Mouse (Mus musculus): ENCODE results near the gene Lrch1. TPM values are rescaled to one million over a fixed set of nuclear protein-coding genes. Genes with fewer than 3 reads are reported as not detected.

Gene Lrch1
- polyA plus RNA-seq, 1 experiment: 64.7 TPM

GRCm38 (mm10) chr14:74983079-74983478 is 35.4 kb upstream of the Lrch1 start:
- TF ChIP-seq CTCF (IDR thresholded peaks at IDR 0.05; ENCODE audit: insufficient read depth, low read depth, low read length) (no peak), POLR2A (IDR thresholded peaks at IDR 0.05; ENCODE audit: insufficient read depth, low read depth, low read length) (no peak)
- H3K27ac ChIP-seq (ENCODE audit: insufficient read depth, low read depth, low read length): no peak overlapping the region
- no peak overlapping the region for H3K4me3 ChIP-seq (ENCODE audit: insufficient read depth, low read depth, low read length)
- H3K4me1 ChIP-seq (ENCODE audit: control insufficient read depth, insufficient read depth, low read length): no peaks in the 10 kb centered on the region
- WGBS: 90% methylated on average over 5 of the region's 5 CpGs

GRCm38 (mm10) chr14:74981016-74981415 is 33.3 kb upstream of the Lrch1 start:
- Histone ChIP-seq H3K27ac (ENCODE audit: insufficient read depth, low read depth, low read length) (no peak overlapping the region), H3K4me1 (ENCODE audit: control insufficient read depth, insufficient read depth, low read length) (no peaks in the 10 kb centered on the region), H3K4me3 (ENCODE audit: insufficient read depth, low read depth, low read length) (no peak overlapping the region)
- WGBS: 97% methylated on average over 3 of the region's 3 CpGs
- TF ChIP-seq POLR2A (IDR thresholded peaks at IDR 0.05; ENCODE audit: insufficient read depth, low read depth, low read length) (no peak), CTCF (IDR thresholded peaks at IDR 0.05; ENCODE audit: insufficient read depth, low read depth, low read length) (no peak)

DNA sequence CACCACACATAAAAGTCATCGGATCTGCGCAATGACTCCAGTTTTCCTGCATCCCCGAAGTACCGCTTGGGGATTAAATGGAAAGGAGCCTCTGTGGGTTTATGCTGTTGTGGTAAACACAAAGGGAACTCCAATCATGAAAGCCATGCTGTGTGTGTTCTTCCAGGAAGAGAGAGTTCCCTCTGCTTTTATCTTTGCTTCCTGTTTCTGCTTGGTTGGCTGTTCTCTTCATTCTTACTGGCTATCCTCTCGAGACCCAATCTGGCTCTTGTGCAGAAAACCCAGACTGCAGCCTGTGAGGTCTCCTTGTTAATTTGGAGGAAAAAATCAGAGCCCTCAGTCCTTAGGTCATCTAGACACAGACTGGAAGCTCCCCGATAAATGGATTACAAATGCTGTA is 29.3 kb upstream of the Lrch1 start:
- 76% methylated on average over 6 of the region's 6 CpGs for WGBS
- H3K27ac ChIP-seq (ENCODE audit: insufficient read depth, low read depth, low read length): no peak overlapping the region
- TF ChIP-seq POLR2A (IDR thresholded peaks at IDR 0.05; ENCODE audit: insufficient read depth, low read depth, low read length) (no peak), CTCF (IDR thresholded peaks at IDR 0.05; ENCODE audit: insufficient read depth, low read depth, low read length) (no peak)
- no peak overlapping the region for H3K4me3 ChIP-seq (ENCODE audit: insufficient read depth, low read depth, low read length)
- no peaks in the 10 kb centered on the region for H3K4me1 ChIP-seq (ENCODE audit: control insufficient read depth, insufficient read depth, low read length)

- TF ChIP-seq POLR2A (IDR thresholded peaks at IDR 0.05; ENCODE audit: insufficient read depth, low read depth, low read length): no peak
- TF ChIP-seq CTCF (IDR thresholded peaks at IDR 0.05; ENCODE audit: insufficient read depth, low read depth, low read length): no peak
- WGBS: 82% methylated on average over 10 of the region's 10 CpGs
- Histone ChIP-seq H3K4me1 (ENCODE audit: control insufficient read depth, insufficient read depth, low read length) (no peaks in the 10 kb centered on the region), H3K27ac (ENCODE audit: insufficient read depth, low read depth, low read length) (no peak overlapping the region), H3K4me3 (ENCODE audit: insufficient read depth, low read depth, low read length) (no peak overlapping the region)
These were observed 26.5 kb upstream of the Lrch1 start for GRCm38 (mm10) chr14:74974136-74974651.

DNA sequence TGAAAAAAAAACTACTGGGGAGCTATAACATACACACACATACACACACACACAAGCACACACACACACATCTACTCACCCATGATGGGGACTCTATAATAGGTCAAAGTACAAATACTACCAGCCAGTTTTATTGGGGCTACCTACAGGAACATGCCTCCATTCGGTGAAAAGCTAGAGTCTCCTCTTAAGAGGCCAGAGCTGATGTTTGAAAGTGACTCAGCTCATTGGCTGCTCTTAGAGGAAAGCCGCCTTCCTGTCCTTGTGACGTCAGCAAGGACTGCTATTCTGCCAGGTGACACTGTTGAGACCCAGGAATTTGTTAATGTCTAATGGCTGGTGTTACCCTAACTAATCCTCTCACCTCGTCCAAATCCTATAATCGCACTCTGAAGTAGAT is 25.0 kb upstream of the Lrch1 start:
- Histone ChIP-seq H3K4me3 (ENCODE audit: insufficient read depth, low read depth, low read length) (no peak overlapping the region), H3K27ac (ENCODE audit: insufficient read depth, low read depth, low read length) (no peak overlapping the region), H3K4me1 (ENCODE audit: control insufficient read depth, insufficient read depth, low read length) (no peaks in the 10 kb centered on the region)
- 91% methylated on average over 5 of the region's 5 CpGs for WGBS
- TF ChIP-seq CTCF (IDR thresholded peaks at IDR 0.05; ENCODE audit: insufficient read depth, low read depth, low read length): no peak
- TF ChIP-seq POLR2A (IDR thresholded peaks at IDR 0.05; ENCODE audit: insufficient read depth, low read depth, low read length): no peak

DNA sequence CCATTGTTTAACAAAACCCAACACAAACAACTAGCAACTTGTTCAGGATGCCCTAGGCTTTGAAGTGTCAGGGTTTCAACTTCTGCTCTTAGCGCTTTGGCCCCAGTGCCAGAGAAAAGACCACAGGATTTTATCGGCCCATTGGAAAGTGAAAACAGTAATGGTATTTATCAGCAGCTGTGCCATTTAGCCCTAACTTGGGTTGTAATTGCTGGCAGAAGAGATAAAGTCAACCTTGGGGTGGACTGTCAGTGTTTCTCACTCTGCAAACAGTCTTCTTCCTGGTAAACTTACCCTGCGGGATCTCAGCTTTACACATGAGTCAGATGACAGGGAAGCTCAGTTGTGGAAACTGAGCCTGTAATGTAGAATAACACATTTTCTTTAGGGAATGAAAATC is 24.5 kb upstream of the Lrch1 start:
- no peak overlapping the region for H3K27ac ChIP-seq (ENCODE audit: insufficient read depth, low read depth, low read length)
- TF ChIP-seq CTCF (IDR thresholded peaks at IDR 0.05; ENCODE audit: insufficient read depth, low read depth, low read length) (no peak), POLR2A (IDR thresholded peaks at IDR 0.05; ENCODE audit: insufficient read depth, low read depth, low read length) (no peak)
- WGBS: 59% methylated on average over 3 of the region's 3 CpGs
- no peaks in the 10 kb centered on the region for H3K4me1 ChIP-seq (ENCODE audit: control insufficient read depth, insufficient read depth, low read length)
- no peak overlapping the region for H3K4me3 ChIP-seq (ENCODE audit: insufficient read depth, low read depth, low read length)

- no peak overlapping the region for H3K27ac ChIP-seq (ENCODE audit: insufficient read depth, low read depth, low read length)
- TF ChIP-seq CTCF (IDR thresholded peaks at IDR 0.05; ENCODE audit: insufficient read depth, low read depth, low read length) (no peak), POLR2A (IDR thresholded peaks at IDR 0.05; ENCODE audit: insufficient read depth, low read depth, low read length) (no peak)
- H3K4me1 ChIP-seq (ENCODE audit: control insufficient read depth, insufficient read depth, low read length): no peaks in the 10 kb centered on the region
- H3K4me3 ChIP-seq (ENCODE audit: insufficient read depth, low read depth, low read length): no peak overlapping the region
- 89% methylated on average over 3 of the region's 3 CpGs for WGBS
These were observed 15.7 kb upstream of the Lrch1 start for GRCm38 (mm10) chr14:74963402-74963764.

DNA sequence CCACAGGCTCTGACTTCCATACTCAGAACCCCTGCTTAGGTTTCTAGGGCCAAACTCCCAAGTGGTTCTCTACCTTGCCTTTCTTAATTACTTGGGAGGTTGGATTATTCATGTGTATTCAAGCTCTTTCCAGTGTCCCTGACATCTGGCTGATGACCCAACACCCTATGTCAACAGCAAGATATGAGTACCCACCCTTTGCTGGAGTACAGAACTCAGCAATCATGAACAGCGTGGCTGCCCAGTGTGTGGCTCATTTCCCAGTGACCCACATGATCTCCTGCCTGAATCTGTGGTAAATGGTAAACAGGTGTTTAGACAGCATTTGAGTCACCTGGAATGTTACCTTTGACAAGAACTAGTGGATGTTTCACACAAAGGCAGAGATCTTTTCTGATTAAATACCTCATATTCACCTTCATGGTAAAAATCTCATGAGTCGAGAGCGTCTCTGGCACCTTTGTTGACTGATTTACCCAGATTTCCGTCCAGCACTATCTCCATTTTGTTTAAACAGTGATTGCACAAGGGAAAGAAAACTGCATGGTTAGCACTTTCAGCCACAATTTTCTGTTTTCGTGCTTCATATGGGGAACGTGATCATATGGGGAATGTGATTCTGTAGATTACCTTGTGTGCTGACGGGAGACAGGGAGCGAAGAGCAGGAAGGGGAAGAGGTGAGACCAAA is 15.2 kb upstream of the Lrch1 start:
- 93% methylated on average over 8 of the region's 8 CpGs for WGBS
- Histone ChIP-seq H3K27ac (ENCODE audit: insufficient read depth, low read depth, low read length) (no peak overlapping the region), H3K4me1 (ENCODE audit: control insufficient read depth, insufficient read depth, low read length) (no peaks in the 10 kb centered on the region), H3K4me3 (ENCODE audit: insufficient read depth, low read depth, low read length) (no peak overlapping the region)
- TF ChIP-seq POLR2A (IDR thresholded peaks at IDR 0.05; ENCODE audit: insufficient read depth, low read depth, low read length): no peak
- TF ChIP-seq CTCF (IDR thresholded peaks at IDR 0.05; ENCODE audit: insufficient read depth, low read depth, low read length): no peak

GRCm38 (mm10) chr14:74960568-74960967 is 12.9 kb upstream of the Lrch1 start:
- no peak overlapping the region for H3K27ac ChIP-seq (ENCODE audit: insufficient read depth, low read depth, low read length)
- no peak for TF ChIP-seq POLR2A (IDR thresholded peaks at IDR 0.05; ENCODE audit: insufficient read depth, low read depth, low read length)
- TF ChIP-seq CTCF (IDR thresholded peaks at IDR 0.05; ENCODE audit: insufficient read depth, low read depth, low read length): no peak
- 87% methylated on average over 5 of the region's 5 CpGs for WGBS
- no peaks in the 10 kb centered on the region for H3K4me1 ChIP-seq (ENCODE audit: control insufficient read depth, insufficient read depth, low read length)
- H3K4me3 ChIP-seq (ENCODE audit: insufficient read depth, low read depth, low read length): no peak overlapping the region
